Mouse (Mus musculus) liver, adult 2 months (tissue): ENCODE measurements around the gene Gm45717.

Source experiments
- CTCF ChIP-seq: fragments of 200-500 bp; IDR thresholded peaks from 2 replicates; pipeline ENCODE4 v1.5.1; 2011; ENCODE audit warnings: low read depth, low read length, control low read depth
- POLR2A ChIP-seq: fragments of 200-500 bp; IDR thresholded peaks from 2 replicates; pipeline ENCODE4 v1.6.1; 2011; ENCODE audit warnings: low read length, control low read depth; ENCODE audit not compliant: insufficient read depth; ENCODE audit errors: extremely low read depth

DNA sequence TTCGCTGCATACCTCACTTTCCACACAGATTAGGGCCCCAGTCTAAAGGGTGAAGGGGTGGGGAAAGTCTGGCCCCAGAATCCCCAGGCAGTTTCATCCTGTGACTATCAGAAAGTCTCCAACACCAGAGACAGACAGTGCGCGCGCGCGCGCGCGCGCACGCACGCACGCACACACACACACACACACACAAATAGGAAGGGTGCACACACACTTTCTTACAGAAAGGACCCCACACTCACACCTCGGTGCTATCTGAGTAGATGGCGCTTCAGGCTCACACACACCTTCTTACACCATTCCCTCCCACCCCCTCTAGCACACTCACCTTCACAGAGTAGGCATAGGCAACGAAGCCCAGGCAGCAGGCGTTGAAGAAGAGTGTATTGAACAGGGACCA lies 395 bp downstream of the Gm45717 start:
- no peak for TF ChIP-seq POLR2A
- no peak for TF ChIP-seq CTCF
